Mouse (Mus musculus): Measurements from ENCODE around the gene Mpp4.
A peak's percentile ranks its signal among the peaks of the same experiment; 100 is the strongest.

GRCm38 (mm10) chr1:59170290-59170689 lies 7.1 kb upstream of the Mpp4 start:
- TF ChIP-seq EP300 (IDR thresholded peaks at IDR 0.05; ENCODE audit: low read depth): no peak
- 0 out of 2 replicates have a peak, but pooled peaks have one; percentile 28 for TF ChIP-seq CTCF (IDR thresholded peaks at IDR 0.05; ENCODE audit: low read depth)
